Mouse (Mus musculus): Measurements from ENCODE around the gene Arfgef3.

GRCm38 (mm10) chr10:18584188-18584587 lies 159.6 kb downstream of the Arfgef3 start:
- no peak for TF ChIP-seq CTCF (IDR thresholded peaks at IDR 0.05; ENCODE audit: borderline replicate concordance, control insufficient read depth, extremely low read depth, insufficient read depth, low read length, poor library complexity)
- TF ChIP-seq POLR2A (IDR thresholded peaks at IDR 0.05; ENCODE audit: control insufficient read depth, extremely low read depth, insufficient read depth, low read length, poor library complexity) = no peak

All from thymus, adult 2 months (tissue).